Mouse (Mus musculus) hindlimb bud, embryonic 11.5 days (tissue): ENCODE results near the gene Foxj2.

ENCODE experiments used
- DNase-seq: peaks from one replicate; pipeline ENCODE4 v3.0.0-alpha.2; 2012; ENCODE audit warnings: low read depth, low spot score; ENCODE audit errors: extremely low spot score

The Foxj2 gene

DNA sequence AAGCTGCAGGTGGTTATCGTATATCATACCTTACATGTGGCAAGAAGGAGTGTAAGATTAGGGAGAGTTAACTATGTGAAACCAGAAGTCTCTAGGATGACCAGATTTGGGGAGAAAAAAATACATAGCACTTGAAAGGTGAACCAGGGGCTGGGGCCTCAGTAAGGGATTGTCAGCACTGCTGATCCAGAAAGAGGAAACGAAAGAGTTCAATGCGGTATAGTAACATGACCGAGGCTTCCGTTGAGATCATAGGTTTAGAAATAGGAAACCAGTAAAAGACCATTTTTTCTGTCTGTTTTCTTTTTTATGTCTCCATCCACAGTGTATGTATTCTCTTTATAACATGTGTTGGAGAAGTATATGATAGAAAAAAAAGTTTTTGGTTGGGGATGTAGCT is 53.1 kb downstream of the Foxj2 start:
- DNase-seq, result no peak

- peak; percentile 79 for DNase-seq
Observed at GRCm38 (mm10) chr6:122873871-122874719, 54.4 kb downstream of the Foxj2 start, which contains the start of gene Necap1. Gene Necap1 (plus strand): TSS chr6:122874474.

GRCm38 (mm10) chr6:122874720-122875389 is 55.1 kb downstream of the Foxj2 start:
- DNase-seq, result no peak

DNA sequence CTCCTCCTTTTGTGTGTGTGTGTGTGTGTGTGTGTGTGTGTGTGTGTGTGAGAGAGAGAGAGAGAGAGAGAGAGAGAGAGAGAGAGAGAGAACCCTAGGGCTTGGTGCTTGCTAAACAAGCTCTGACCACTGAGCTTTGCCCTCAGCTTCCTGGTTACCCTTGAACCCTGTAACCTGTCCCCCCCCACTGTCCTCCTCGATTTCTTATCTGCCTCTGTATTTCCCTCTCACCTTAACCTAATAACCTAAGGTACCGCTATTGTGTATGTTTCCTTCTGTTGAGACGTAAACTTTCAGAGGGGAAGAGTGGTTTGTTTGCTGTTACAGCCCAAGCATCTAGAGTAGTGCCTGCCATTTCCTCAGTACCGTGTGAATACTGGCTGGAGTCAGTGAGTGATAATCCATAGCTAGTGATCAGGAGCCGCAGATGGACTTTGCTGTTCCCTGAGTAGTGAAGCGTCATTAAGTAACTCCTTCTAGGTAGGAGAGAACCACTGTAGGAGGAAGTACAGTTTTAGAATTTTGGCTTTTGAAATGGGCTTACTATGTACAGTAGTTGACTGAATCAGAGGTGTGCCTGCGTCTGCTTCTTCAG is 59.5 kb downstream of the Foxj2 start:
- no peak for DNase-seq

GRCm38 (mm10) chr6:122879781-122880505 is 60.2 kb downstream of the Foxj2 start:
- DNase-seq, result no peak

DNA sequence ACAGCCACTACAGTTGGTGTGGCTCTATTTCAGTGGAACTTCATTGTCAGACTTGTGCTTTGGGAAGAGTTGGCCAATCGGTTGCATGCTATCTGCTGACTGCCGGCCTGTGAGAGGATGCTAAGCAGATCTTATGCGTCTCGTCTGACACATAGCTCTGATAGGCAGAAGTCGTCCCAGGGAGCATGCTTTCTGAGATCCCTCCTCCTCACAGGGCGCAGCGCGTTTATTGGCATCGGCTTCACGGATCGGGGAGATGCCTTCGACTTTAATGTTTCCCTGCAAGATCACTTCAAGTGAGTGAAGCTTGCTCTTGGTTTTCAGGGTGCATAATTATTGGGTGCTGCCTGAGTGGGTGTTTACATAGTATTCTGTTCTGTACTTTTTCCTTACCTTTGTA is 61.6 kb downstream of the Foxj2 start:
- no peak for DNase-seq

- DNase-seq, result no peak
Observed at GRCm38 (mm10) chr6:122883603-122884002, 63.9 kb downstream of the Foxj2 start.

- DNase-seq, result no peak
Observed at GRCm38 (mm10) chr6:122889599-122889998, 69.9 kb downstream of the Foxj2 start.

DNA sequence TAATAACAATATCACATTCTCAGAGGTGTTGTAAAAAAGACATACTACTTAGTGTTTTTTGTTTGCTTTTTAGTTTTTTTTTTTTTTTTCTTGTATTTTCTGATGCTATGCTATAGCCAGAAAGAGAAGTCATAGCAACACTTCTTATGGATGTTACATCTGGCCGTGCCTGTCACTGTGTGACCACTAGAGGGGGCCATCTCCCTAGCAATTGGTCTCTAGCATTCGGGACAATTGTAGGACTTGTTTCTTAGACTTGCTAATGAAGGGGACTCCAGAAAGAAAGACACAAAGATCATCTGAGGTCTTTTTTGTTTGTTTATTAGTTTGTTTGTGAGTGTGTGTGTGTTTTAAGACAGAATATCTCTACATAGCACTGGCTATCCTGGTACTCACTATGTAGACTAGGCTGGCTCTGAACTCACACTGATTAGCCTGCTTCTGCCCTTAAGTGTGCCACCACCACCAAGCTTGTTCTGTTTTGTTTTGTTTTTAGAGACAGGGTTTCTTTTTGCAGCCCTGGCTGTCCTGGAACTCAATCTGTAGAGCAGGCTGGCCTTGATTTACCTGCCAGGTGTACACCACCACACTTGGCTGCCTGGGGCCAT is 72.8 kb downstream of the Foxj2 start:
- DNase-seq, result peak; percentile 46
